Mouse (Mus musculus) neural tube, embryonic 12.5 days (tissue): ENCODE data around the gene Cst6. TPM values are rescaled to one million over a fixed set of nuclear protein-coding genes. Genes with fewer than 3 reads are reported as not detected.
"Not testable (repeated sequence)": the region's sequence is repeated elsewhere in the genome, so short reads cannot be mapped to it uniquely, and the experiment has no call there.

Source experiments
- ATAC-seq: fragments of 200-750 bp; cut with Nextera tagmentation; 2 replicates; pipeline ENCODE4 v1.8.0; 2017; ENCODE audit warnings: low read depth, mild to moderate bottlenecking, moderate TSS enrichment, moderate library complexity; ENCODE audit not compliant: low FRiP score
- H3K27ac ChIP-seq: fragments of 300-500 bp; sonication (generic); 2 replicates; pipeline ENCODE4 v1.5.1; 2016
- H3K27me3 ChIP-seq: fragments of 300-500 bp; sonication (generic); replicated peaks from 2 replicates; pipeline ENCODE4 v1.6.1; 2016; ENCODE audit warnings: mild to moderate bottlenecking
- H3K36me3 ChIP-seq: fragments of 300-500 bp; sonication (generic); 2 replicates; pipeline ENCODE4 v1.6.1; 2016; ENCODE audit warnings: mild to moderate bottlenecking
- H3K4me1 ChIP-seq: fragments of 300-500 bp; sonication (generic); 2 replicates; pipeline ENCODE4 v1.6.1; 2016
- H3K4me2 ChIP-seq: fragments of 300-500 bp; sonication (generic); replicated peaks from 2 replicates; pipeline ENCODE4 v1.6.1; 2016; ENCODE audit warnings: mild to moderate bottlenecking
- H3K4me3 ChIP-seq: fragments of 300-500 bp; sonication (generic); 2 replicates; pipeline ENCODE4 v1.5.1; 2016
- H3K9ac ChIP-seq: fragments of 300-500 bp; sonication (generic); 2 replicates; pipeline ENCODE4 v1.6.1; 2016; ENCODE audit warnings: mild to moderate bottlenecking
- H3K9me3 ChIP-seq: fragments of 300-500 bp; sonication (generic); 2 replicates; pipeline ENCODE4 v1.6.1; 2016; ENCODE audit warnings: mild to moderate bottlenecking
- WGBS: fragments of 180-500 bp; shearing (Covaris S2); methylation state at CpG from one replicate; pipeline ENCODE4 v1.1.7; 2016; 5-methylcytosine and 5-hydroxymethylcytosine counted together
- polyA plus RNA-seq: library from polyadenylated mRNA; unstranded; fragments of >200 nt; fragmentation: Nextera tagmentation; extraction: Ambion mirVana; gene quantifications from 2 replicates; pipeline ENCODE4 v1.2.1, GENCODE M21; 2016

Cst6 gene
- polyA plus RNA-seq: 3.9 and 4.1 TPM in 2 replicates

- not testable (repeated sequence) for H3K27me3 ChIP-seq, H3K9me3 ChIP-seq, H3K36me3 ChIP-seq, H3K27ac ChIP-seq, H3K4me1 ChIP-seq, ATAC-seq
- peak within 1 kb of the TSS; percentile 38 for H3K4me3 ChIP-seq
- peak within 1 kb of the TSS; percentile 70 for H3K9ac ChIP-seq
- WGBS: 64% methylated on average over 6 of the region's 6 CpGs
- peak within 1 kb of the TSS; percentile 78 for H3K4me2 ChIP-seq
Observed at GRCm38 (mm10) chr19:5349502-5349873, at the start of gene Cst6. TSS of gene Cst6 (minus strand) at chr19:5349574.

DNA sequence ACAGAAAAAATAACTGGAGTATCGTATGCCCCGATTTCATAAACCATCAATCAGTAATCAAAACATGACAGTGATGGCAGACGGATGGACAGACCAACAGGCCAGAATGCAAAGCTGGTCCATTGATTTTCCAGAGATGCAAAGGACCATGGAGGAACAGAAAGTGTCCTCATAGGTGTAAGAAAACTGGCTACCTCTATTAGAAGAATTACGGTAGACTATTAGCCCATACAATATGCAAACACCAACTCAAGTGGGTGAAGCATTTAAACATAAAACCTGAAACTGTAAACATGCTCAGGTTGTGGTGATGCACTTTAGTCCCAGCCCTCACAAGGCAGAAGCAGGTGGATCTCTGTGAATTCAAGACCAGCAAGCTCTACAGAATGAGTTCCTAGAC, 46.0 kb upstream of the Cst6 start:
- no peaks in the 10 kb centered on the region for H3K9me3 ChIP-seq
- no peak overlapping the region for H3K27ac ChIP-seq
- 70% methylated on average over 4 of the region's 4 CpGs for WGBS
- no peak overlapping the region for H3K4me2 ChIP-seq
- no peak overlapping the region for H3K4me3 ChIP-seq
- no peak for ATAC-seq
- H3K9ac ChIP-seq: no peak overlapping the region
- H3K27me3 ChIP-seq: no peaks in the 10 kb centered on the region
- H3K36me3 ChIP-seq: no peaks in the 10 kb centered on the region
- peaks cover under 1% of the 10 kb centered on the region for H3K4me1 ChIP-seq

- no peaks in the 10 kb centered on the region for H3K9me3 ChIP-seq
- no peak overlapping the region for H3K4me2 ChIP-seq
- H3K27ac ChIP-seq: no peak overlapping the region
- no peak overlapping the region for H3K4me3 ChIP-seq
- no peak overlapping the region for H3K9ac ChIP-seq
- ATAC-seq: no peak
- H3K4me1 ChIP-seq: peaks cover 13% of the 10 kb centered on the region
- WGBS: 55% methylated on average over 10 of the region's 10 CpGs
- no peaks in the 10 kb centered on the region for H3K27me3 ChIP-seq
- H3K36me3 ChIP-seq: no peaks in the 10 kb centered on the region
Observed at GRCm38 (mm10) chr19:5394168-5394567, 44.8 kb upstream of the Cst6 start.

DNA sequence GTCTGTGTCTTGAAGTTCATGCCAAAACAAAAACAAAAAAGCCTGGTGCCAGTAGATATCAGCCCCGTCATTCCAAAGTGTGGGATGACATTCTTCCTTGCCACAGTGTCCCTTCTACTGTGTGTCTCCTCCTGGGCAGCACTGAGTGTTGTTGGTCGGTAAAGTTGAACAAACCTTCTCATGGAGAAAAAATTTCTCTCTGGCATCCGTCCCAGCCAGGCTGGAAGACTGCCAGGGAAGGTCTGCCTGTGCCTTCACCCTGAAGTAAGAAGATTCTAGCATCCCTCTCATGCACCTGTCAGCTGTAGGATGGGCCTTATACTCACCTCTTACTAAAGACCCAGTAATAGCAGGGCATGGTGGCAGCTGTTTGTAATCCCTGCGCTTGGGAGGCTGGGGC, 43.5 kb upstream of the Cst6 start:
- no peak overlapping the region for H3K9ac ChIP-seq
- no peak overlapping the region for H3K27ac ChIP-seq
- H3K36me3 ChIP-seq: no peaks in the 10 kb centered on the region
- H3K4me1 ChIP-seq: peaks cover 15% of the 10 kb centered on the region
- 70% methylated on average over 4 of the region's 4 CpGs for WGBS
- no peak for ATAC-seq
- no peak overlapping the region for H3K4me2 ChIP-seq
- H3K4me3 ChIP-seq: no peak overlapping the region
- no peaks in the 10 kb centered on the region for H3K9me3 ChIP-seq
- no peaks in the 10 kb centered on the region for H3K27me3 ChIP-seq

DNA sequence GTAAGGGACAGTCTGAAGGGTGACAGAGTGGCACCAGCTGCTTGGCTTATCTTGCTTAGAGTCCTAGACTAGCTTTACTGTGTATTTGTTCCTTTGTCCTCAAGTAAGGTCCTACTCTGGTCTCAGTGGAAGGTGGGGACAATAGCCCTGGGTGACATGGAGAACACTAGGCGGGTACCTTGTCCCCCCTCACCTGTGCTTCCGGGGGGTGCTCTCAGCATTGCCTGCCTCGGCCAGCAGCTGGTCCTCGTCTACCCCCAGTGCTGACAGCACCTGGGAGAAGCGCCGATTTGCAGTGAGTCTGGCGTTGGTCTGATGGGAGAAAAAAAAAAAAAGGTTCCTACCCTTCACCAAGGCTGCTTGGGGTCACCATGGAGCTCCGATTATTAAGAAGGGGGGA, 41.0 kb upstream of the Cst6 start:
- Histone ChIP-seq H3K27ac (no peak overlapping the region), H3K4me1 (peaks cover 31% of the 10 kb centered on the region), H3K4me3 (no peak overlapping the region), H3K9ac (no peak overlapping the region; the same call in 1 of the 2 replicates), H3K9me3 (no peaks in the 10 kb centered on the region), H3K4me2 (peak overlapping the region; percentile 93), H3K36me3 (peaks cover 4% of the 10 kb centered on the region; the same call in 1 of the 2 replicates), H3K27me3 (no peaks in the 10 kb centered on the region)
- ATAC-seq: no peak
- WGBS: 82% methylated on average over 8 of the region's 8 CpGs

DNA sequence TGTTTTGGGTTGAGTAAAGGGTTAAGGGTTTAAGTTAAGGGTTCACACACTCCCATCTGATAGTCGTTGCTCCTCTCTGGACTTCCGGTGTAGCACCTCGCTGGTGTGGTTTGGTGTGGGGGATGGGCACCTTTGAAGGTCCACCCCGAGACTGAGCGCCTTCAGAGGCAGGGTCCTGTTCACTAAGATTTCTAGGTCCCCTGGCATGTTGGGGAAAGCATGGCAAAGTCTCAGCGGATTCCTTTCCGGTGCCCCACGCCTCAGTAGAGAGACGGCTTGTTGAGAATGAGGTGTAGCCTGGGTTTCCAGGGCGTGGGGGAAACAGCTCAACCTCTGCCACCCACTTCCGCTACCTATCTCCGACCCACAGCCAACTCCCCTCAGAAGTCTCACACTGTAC, 40.3 kb upstream of the Cst6 start:
- no peak overlapping the region for H3K27ac ChIP-seq
- H3K4me3 ChIP-seq: peak overlapping the region; percentile 100
- peaks cover 12% of the 10 kb centered on the region for H3K36me3 ChIP-seq
- 0 out of 2 replicates have a peak overlapping the region, but pooled peaks have one; percentile 29 for H3K9ac ChIP-seq
- peak overlapping the region; percentile 93 for H3K4me2 ChIP-seq
- H3K27me3 ChIP-seq: no peaks in the 10 kb centered on the region
- no peak for ATAC-seq
- WGBS: 50% methylated on average over 12 of the region's 12 CpGs
- H3K9me3 ChIP-seq: no peaks in the 10 kb centered on the region
- H3K4me1 ChIP-seq: peaks cover 31% of the 10 kb centered on the region

DNA sequence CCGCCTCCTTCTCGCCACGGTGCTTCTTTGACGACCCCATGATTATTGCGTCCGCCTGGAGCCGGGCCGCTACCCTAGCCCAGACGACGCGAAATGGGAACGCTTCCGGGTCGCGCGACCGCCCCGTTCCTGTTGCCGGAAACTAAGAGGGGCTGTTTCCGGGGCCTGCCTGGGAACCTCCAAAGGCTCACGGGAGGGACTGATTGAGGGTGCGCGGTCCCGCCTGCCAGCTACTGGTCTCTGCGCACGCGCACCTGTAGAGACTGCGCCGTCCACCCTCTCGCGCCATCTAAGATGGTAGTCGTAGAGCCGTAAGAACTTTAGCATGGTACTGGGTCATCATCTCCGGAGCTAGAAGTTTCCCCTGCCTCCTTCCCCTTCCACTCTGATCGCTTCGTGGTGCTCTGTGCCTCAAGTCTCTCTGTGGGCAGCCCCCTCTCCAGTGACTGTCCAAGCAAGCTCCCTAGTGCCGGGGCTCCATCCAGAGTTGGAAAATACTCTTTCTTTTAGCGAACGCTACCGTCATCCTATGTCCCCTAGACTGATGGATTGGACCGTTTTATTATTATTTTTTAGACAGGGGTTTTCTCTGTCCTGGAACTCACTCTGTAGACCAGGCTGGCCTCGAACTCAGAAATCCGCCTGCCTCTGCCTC, 39.3 kb upstream of the Cst6 start, which contains the start of gene Sart1:
TSS of gene Sart1 (minus strand) at position 116 of the 655 bp plus-strand sequence.
- ATAC-seq: peak; percentile 95
- no peaks in the 10 kb centered on the region for H3K27me3 ChIP-seq
- peak within 1 kb of the TSS; percentile 95 for H3K9ac ChIP-seq
- H3K4me1 ChIP-seq: peaks cover 31% of the 10 kb centered on the region
- H3K4me2 ChIP-seq: peak within 1 kb of the TSS; percentile 93
- peak within 1 kb of the TSS; percentile 100 for H3K4me3 ChIP-seq
- H3K27ac ChIP-seq: peak within 1 kb of the TSS; percentile 65; the same call in 1 of the 2 replicates
- WGBS: 2% methylated on average over 43 of the region's 43 CpGs
- peaks cover 21% of the 10 kb centered on the region for H3K36me3 ChIP-seq
- no peaks in the 10 kb centered on the region for H3K9me3 ChIP-seq

DNA sequence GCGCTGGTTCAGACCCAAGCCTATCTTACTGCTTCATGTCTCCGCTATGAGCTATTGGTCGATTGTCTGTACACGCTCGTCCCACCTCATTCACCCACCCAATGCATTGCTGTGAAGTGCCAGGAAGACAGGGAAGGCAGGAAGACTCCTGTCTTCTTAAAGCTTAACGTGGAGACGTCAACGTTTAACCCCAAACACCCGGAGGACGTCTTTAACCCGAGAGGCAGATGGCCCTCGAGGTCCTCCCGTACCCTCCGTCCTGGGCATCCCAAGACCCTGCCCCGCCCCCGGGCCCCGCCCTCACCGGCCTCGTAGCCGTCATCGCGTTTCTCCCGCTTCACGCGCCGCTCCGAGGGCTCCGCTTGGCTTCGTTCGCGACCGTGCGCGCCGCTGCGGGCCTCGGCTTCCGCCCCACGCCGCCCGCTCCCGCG, 38.7 kb upstream of the Cst6 start:
- H3K4me1 ChIP-seq: peaks cover 31% of the 10 kb centered on the region
- peak overlapping the region; percentile 100 for H3K4me3 ChIP-seq
- H3K27ac ChIP-seq: peak overlapping the region; percentile 65; the same call in 1 of the 2 replicates
- H3K4me2 ChIP-seq: peak overlapping the region; percentile 93
- H3K9me3 ChIP-seq: no peaks in the 10 kb centered on the region
- peaks cover 28% of the 10 kb centered on the region for H3K36me3 ChIP-seq
- peak overlapping the region; percentile 95 for H3K9ac ChIP-seq
- no peaks in the 10 kb centered on the region for H3K27me3 ChIP-seq
- ATAC-seq: peak; percentile 57; the same call in 1 of the 2 replicates
- under 1% methylated on average over 43 of the region's 43 CpGs for WGBS

- H3K9me3 ChIP-seq: no peaks in the 10 kb centered on the region
- peaks cover 24% of the 10 kb centered on the region for H3K4me1 ChIP-seq
- 97% methylated on average over 8 of the region's 8 CpGs for WGBS
- no peak overlapping the region for H3K4me3 ChIP-seq
- no peak for ATAC-seq
- no peak overlapping the region for H3K9ac ChIP-seq
- no peaks in the 10 kb centered on the region for H3K27me3 ChIP-seq
- H3K4me2 ChIP-seq: no peak overlapping the region
- H3K27ac ChIP-seq: no peak overlapping the region
- peaks cover 61% of the 10 kb centered on the region for H3K36me3 ChIP-seq
Observed at GRCm38 (mm10) chr19:5384715-5385114, 35.3 kb upstream of the Cst6 start.

DNA sequence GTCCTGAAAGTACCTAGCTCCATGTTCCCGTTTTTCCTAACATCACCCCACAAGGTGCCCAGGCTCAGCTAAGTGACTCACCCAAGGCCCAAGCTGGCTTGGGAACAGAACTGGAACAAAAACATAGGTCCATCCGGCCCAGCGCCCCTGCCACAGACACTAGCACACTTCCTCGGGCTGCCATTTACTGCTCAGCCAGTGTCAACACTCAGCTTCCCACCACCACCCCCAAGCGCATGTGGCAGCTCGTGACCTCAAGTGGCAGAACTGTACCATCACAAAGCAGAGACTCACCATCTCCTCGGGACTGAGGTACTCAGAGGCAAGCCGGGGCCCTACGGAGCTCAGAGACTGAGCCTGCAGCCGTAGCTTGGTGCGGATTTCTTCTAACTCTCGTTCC, 34.0 kb upstream of the Cst6 start:
- Histone ChIP-seq H3K4me2 (no peak overlapping the region), H3K4me3 (no peak overlapping the region), H3K9me3 (no peaks in the 10 kb centered on the region), H3K9ac (no peak overlapping the region), H3K27me3 (no peaks in the 10 kb centered on the region), H3K27ac (no peak overlapping the region), H3K36me3 (peaks cover 75% of the 10 kb centered on the region), H3K4me1 (peaks cover 17% of the 10 kb centered on the region)
- 94% methylated on average over 12 of the region's 12 CpGs for WGBS
- no peak for ATAC-seq

DNA sequence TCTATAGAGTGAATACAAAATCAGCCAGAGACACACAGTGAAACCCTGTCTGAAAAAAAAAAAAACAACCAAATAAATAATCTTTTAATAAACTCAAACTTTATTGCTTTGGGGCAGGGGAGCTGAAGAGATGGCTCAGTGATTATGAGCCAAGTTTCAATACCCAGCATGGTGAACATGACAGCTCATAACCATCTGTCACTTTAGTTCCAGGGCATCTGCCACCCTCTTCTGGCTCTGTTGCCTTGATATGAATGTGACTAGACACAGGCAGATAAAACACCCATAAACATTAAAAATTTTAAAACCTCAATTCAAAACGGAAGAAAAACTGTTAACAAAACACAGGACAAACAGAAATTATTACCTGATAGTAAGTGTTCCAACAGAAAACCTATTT, 28.1 kb upstream of the Cst6 start:
- Histone ChIP-seq H3K27me3 (no peaks in the 10 kb centered on the region), H3K9me3 (no peaks in the 10 kb centered on the region)

DNA sequence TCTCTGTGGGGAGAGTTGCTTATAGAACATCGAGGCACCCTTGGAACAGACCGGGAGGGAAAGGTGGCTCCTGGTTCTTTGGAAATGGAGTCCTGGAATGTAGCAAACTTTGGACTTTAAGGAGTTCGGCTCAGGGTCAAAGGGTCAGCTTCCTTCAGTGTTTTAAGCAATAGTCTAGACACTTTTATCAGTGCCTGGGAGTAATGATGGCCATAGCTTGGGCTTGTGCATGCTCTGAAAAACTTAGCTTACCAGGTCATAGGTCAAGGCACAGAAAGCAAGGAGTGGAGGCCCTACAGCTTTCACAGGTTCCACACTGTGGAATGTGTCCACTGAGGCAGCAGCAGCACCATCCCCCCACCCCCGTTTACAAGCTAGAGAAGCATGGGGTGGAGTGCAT, 25.4 kb upstream of the Cst6 start:
- WGBS: 76% methylated on average over 4 of the region's 4 CpGs
- no peaks in the 10 kb centered on the region for H3K4me1 ChIP-seq
- no peak overlapping the region for H3K4me2 ChIP-seq
- no peaks in the 10 kb centered on the region for H3K9me3 ChIP-seq
- no peak overlapping the region for H3K9ac ChIP-seq
- no peak overlapping the region for H3K4me3 ChIP-seq
- no peak overlapping the region for H3K27ac ChIP-seq
- H3K27me3 ChIP-seq: no peaks in the 10 kb centered on the region
- ATAC-seq: no peak
- H3K36me3 ChIP-seq: peaks cover 61% of the 10 kb centered on the region

More for the DNA sequence above, 28.1 kb upstream of the Cst6 start:
- H3K9ac ChIP-seq: no peak overlapping the region
- H3K4me2 ChIP-seq: no peak overlapping the region
- WGBS: 91% methylated on average over 1 of the region's 1 CpGs
- H3K4me1 ChIP-seq: no peaks in the 10 kb centered on the region
- ATAC-seq: no peak
- H3K36me3 ChIP-seq: peaks cover 64% of the 10 kb centered on the region
- H3K27ac ChIP-seq: no peak overlapping the region
- no peak overlapping the region for H3K4me3 ChIP-seq

DNA sequence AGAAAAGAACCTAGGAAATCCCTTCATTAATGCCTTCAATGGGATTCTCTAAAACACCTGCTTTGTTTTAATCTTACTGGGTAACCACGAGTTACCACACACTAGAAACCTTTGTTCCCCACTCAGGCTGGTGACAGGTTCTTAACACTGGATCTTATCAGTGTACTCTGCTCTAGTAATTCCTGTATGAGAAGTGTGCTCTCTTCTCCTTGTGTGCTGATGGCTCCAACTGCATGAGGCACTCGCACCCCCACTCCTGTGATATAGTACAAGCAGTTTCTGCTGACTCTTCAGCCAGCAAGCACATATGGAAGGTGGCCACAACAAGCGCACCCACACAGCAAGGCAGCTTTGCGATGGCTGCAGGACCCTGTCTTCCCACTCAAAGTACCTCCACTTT, 24.8 kb upstream of the Cst6 start:
- no peaks in the 10 kb centered on the region for H3K9me3 ChIP-seq
- ATAC-seq: no peak
- H3K27me3 ChIP-seq: no peaks in the 10 kb centered on the region
- H3K27ac ChIP-seq: no peak overlapping the region
- WGBS: 87% methylated on average over 4 of the region's 4 CpGs
- H3K9ac ChIP-seq: no peak overlapping the region
- H3K36me3 ChIP-seq: peaks cover 61% of the 10 kb centered on the region
- no peak overlapping the region for H3K4me2 ChIP-seq
- H3K4me3 ChIP-seq: no peak overlapping the region
- no peaks in the 10 kb centered on the region for H3K4me1 ChIP-seq
